Mouse (Mus musculus) spleen, adult 2 months (tissue): ENCODE measurements around the gene Sugp1. TPM values are rescaled to one million over a fixed set of nuclear protein-coding genes. Genes with fewer than 3 reads are reported as not detected.
"Not testable (repeated sequence)": the region's sequence is repeated elsewhere in the genome, so short reads cannot be mapped to it uniquely, and the experiment has no call there.

Source experiments
- DNase-seq, 2 experiments: peaks; one replicate each; pipeline versions ENCODE4 v3.0.0 to v3.0.0-alpha.2; 2012 to 2021; ENCODE audit warnings: low spot score in 2 of 2, low read depth in 1 of 2
- H3K27ac ChIP-seq: fragments of 200-500 bp; 2 replicates; pipeline ENCODE4 v1.5.1; 2012; ENCODE audit warnings: low read length, inconsistent platforms; ENCODE audit not compliant: insufficient read depth
- H3K27me3 ChIP-seq: fragments of 200-500 bp; 2 replicates; pipeline ENCODE4 v1.6.1; 2012; ENCODE audit warnings: mild to moderate bottlenecking, moderate library complexity, low read length, inconsistent platforms; ENCODE audit not compliant: control insufficient read depth, insufficient read depth
- H3K36me3 ChIP-seq: fragments of 200-500 bp; 2 replicates; pipeline ENCODE4 v1.6.1; 2012; ENCODE audit warnings: mild to moderate bottlenecking, low read length, inconsistent platforms; ENCODE audit not compliant: control insufficient read depth, insufficient read depth
- H3K4me1 ChIP-seq: fragments of 200-500 bp; 2 replicates; pipeline ENCODE4 v1.6.1; 2011; ENCODE audit warnings: inconsistent platforms; ENCODE audit not compliant: control insufficient read depth, insufficient read depth, insufficient read length
- H3K4me3 ChIP-seq: fragments of 200-500 bp; 2 replicates; pipeline ENCODE4 v1.5.1; 2011; ENCODE audit warnings: mild to moderate bottlenecking, inconsistent platforms; ENCODE audit not compliant: insufficient read depth, insufficient read length; ENCODE audit errors: extremely low read depth
- CTCF ChIP-seq: fragments of 200-500 bp; IDR thresholded peaks from 2 replicates; pipeline ENCODE4 v1.5.1; 2011; ENCODE audit warnings: mild to moderate bottlenecking, inconsistent platforms; ENCODE audit not compliant: insufficient read depth, insufficient read length, insufficient replicate concordance; ENCODE audit errors: extremely low read depth
- POLR2A ChIP-seq: fragments of 200-500 bp; IDR thresholded peaks from 2 replicates; pipeline ENCODE4 v1.6.1; 2011; ENCODE audit warnings: low read depth, low read length, inconsistent platforms
- WGBS: fragments of 180-500 bp; shearing (Covaris S2); methylation state at CpG from one replicate; pipeline ENCODE4 v1.1.7; 2018; 5-methylcytosine and 5-hydroxymethylcytosine counted together
- polyA plus RNA-seq: library from polyadenylated mRNA; depleted of rRNA; stranded (reverse); fragments of >200 nt; gene quantifications from 2 replicates; pipeline ENCODE4 v1.2.3, GENCODE M21; 2012

Gene Sugp1
- polyA plus RNA-seq, 1 experiment: 9.4 TPM

- 1% methylated on average over 46 of the region's 47 CpGs for WGBS
Observed at GRCm38 (mm10) chr8:70041885-70042546, 597 bp upstream of the Sugp1 start.

GRCm38 (mm10) chr8:70043996-70044395 lies 1.4 kb downstream of the Sugp1 start:
- Histone ChIP-seq H3K4me3 (no peak overlapping the region), H3K27me3 (no peaks in the 10 kb centered on the region), H3K27ac (no peak overlapping the region), H3K4me1 (peaks cover 9% of the 10 kb centered on the region; the same call in 1 of the 2 replicates), H3K36me3 (no peaks in the 10 kb centered on the region)
- 93% methylated on average over 5 of the region's 5 CpGs for WGBS
- DNase-seq: no peak
- no peak for TF ChIP-seq POLR2A
- no peak for TF ChIP-seq CTCF

More at GRCm38 (mm10) chr8:70041885-70042546, 597 bp upstream of the Sugp1 start:
- Histone ChIP-seq H3K27me3 (no peaks in the 10 kb centered on the region), H3K27ac (peak overlapping the region; percentile 60), H3K36me3 (no peaks in the 10 kb centered on the region), H3K4me3 (peak overlapping the region; percentile 78), H3K4me1 (peaks cover 9% of the 10 kb centered on the region; the same call in 1 of the 2 replicates)
- TF ChIP-seq POLR2A (no peak), CTCF (no peak)
- DNase-seq: peak in 1 of 2 experiments; percentile 22

- Histone ChIP-seq H3K36me3 (peaks cover 20% of the 10 kb centered on the region), H3K4me3 (no peak overlapping the region), H3K27ac (no peak overlapping the region), H3K27me3 (no peaks in the 10 kb centered on the region), H3K4me1 (no peaks in the 10 kb centered on the region)
- TF ChIP-seq CTCF: no peak
- TF ChIP-seq POLR2A: no peak
- DNase-seq: no peak
Observed at GRCm38 (mm10) chr8:70049662-70050061, 7.0 kb downstream of the Sugp1 start.

GRCm38 (mm10) chr8:70050434-70050833 lies 7.8 kb downstream of the Sugp1 start:
- not testable (repeated sequence) for H3K4me1 ChIP-seq, H3K4me3 ChIP-seq, H3K27ac ChIP-seq, H3K27me3 ChIP-seq, DNase-seq
- WGBS: 94% methylated on average over 5 of the region's 5 CpGs
- peaks cover 25% of the 10 kb centered on the region for H3K36me3 ChIP-seq

- H3K27ac ChIP-seq: no peak overlapping the region
- TF ChIP-seq CTCF (no peak), POLR2A (no peak)
- no peaks in the 10 kb centered on the region for H3K4me1 ChIP-seq
- H3K4me3 ChIP-seq: no peak overlapping the region
- peaks cover 44% of the 10 kb centered on the region for H3K36me3 ChIP-seq
- 95% methylated on average over 1 of the region's 1 CpGs for WGBS
- no peak for DNase-seq
- H3K27me3 ChIP-seq: no peaks in the 10 kb centered on the region
Observed at GRCm38 (mm10) chr8:70057721-70058120, 15.1 kb downstream of the Sugp1 start.

- TF ChIP-seq POLR2A (no peak), CTCF (no peak)
- Histone ChIP-seq H3K4me3 (no peak overlapping the region), H3K36me3 (peaks cover 21% of the 10 kb centered on the region), H3K4me1 (peaks cover 3% of the 10 kb centered on the region; the same call in 1 of the 2 replicates), H3K27me3 (no peaks in the 10 kb centered on the region), H3K27ac (no peak overlapping the region)
- no peak for DNase-seq
- 92% methylated on average over 2 of the region's 2 CpGs for WGBS
Observed at GRCm38 (mm10) chr8:70071836-70072440, 29.3 kb downstream of the Sugp1 start.

- Histone ChIP-seq H3K27me3 (no peaks in the 10 kb centered on the region), H3K4me1 (peaks cover 3% of the 10 kb centered on the region; the same call in 1 of the 2 replicates), H3K27ac (no peak within 1 kb of the TSS), H3K36me3 (peaks cover 20% of the 10 kb centered on the region), H3K4me3 (no peak within 1 kb of the TSS)
- TF ChIP-seq CTCF: no peak
- no peak for TF ChIP-seq POLR2A
- WGBS: 16% methylated on average over 24 of the region's 27 CpGs
- DNase-seq: no peak
Observed at GRCm38 (mm10) chr8:70072441-70073069, 29.9 kb downstream of the Sugp1 start, which contains the start of gene Tm6sf2. Tm6sf2 (plus strand) TSS chr8:70072924.
